Mouse (Mus musculus) midbrain, embryonic 10.5 days (tissue): ENCODE measurements around the gene Atxn7. TPM values are rescaled to one million over a fixed set of nuclear protein-coding genes. Genes with fewer than 3 reads are reported as not detected.

ENCODE experiments used
- DNase-seq: peaks from one replicate; pipeline ENCODE4 v3.0.0-alpha.2; 2017; ENCODE audit warnings: low spot score
- H3K27ac ChIP-seq: fragments of 300-500 bp; sonication (generic); replicated peaks from 2 replicates; pipeline ENCODE4 v1.5.1; 2016; ENCODE audit warnings: mild to moderate bottlenecking
- H3K27me3 ChIP-seq: fragments of 300-500 bp; sonication (generic); 2 replicates; pipeline ENCODE4 v1.6.1; 2016; ENCODE audit warnings: low read depth, mild to moderate bottlenecking; ENCODE audit not compliant: poor library complexity, severe bottlenecking
- H3K36me3 ChIP-seq: fragments of 300-500 bp; sonication (generic); 2 replicates; pipeline ENCODE4 v1.6.1; 2016; ENCODE audit warnings: mild to moderate bottlenecking, moderate library complexity
- H3K4me1 ChIP-seq: fragments of 300-500 bp; sonication (generic); 2 replicates; pipeline ENCODE4 v1.6.1; 2016
- H3K4me3 ChIP-seq: fragments of 300-500 bp; sonication (generic); 2 replicates; pipeline ENCODE4 v1.5.1; 2016; ENCODE audit warnings: mild to moderate bottlenecking, moderate library complexity
- H3K9me3 ChIP-seq: fragments of 300-500 bp; sonication (generic); replicated peaks from 2 replicates; pipeline ENCODE4 v1.6.1; 2016; ENCODE audit warnings: mild to moderate bottlenecking
- WGBS: fragments of 180-500 bp; shearing (Covaris S2); methylation state at CpG from one replicate; pipeline ENCODE4 v1.1.7; 2016; 5-methylcytosine and 5-hydroxymethylcytosine counted together
- polyA plus RNA-seq: library from polyadenylated mRNA; unstranded; fragments of >200 nt; fragmentation: Nextera tagmentation; extraction: Ambion mirVana; gene quantifications from 2 replicates; pipeline ENCODE4 v1.2.1, GENCODE M21; 2016

The Atxn7 gene
- polyA plus RNA-seq, 1 experiment from 2014 or later = 3.6 TPM

DNA sequence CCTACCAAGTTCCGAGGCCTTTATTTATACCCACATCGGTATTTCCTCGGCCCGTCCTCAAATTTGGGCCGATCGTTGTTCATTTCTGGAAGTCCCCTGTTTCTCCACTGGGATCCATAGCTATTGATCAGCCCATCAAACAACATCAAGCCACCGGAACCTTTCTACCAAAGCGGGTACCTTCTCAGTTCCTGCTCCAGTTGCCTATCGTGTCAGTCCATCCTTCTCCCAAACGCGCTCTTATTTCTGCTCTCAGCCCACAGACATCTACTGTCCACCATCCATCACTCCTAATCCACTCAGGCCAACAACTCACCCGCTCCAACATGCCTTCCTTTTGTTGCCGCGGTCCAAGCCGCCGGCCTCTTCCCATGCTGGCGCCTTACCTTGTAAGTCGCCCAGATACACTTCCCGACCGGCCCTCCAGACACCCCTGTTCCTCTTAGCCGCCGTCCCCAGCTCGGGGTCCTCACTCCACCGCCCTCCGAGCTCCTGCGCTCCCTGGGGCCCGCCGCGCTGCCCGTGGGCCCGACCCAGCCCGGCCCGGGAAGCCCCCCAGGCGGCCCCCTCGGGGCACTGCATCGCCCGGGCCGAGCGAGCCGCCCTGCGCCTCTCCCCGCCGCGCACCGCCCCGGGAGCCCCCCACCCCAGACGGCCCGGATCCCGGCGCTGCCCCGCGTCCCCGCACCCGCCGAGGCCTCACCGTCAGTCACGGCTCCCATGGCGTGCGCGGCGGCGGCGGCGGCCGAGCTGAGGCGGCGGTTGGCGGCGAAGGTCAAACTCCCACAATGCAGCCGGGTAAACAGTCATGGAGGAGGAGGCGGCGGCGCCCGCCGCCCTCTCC is 536 bp upstream of the Atxn7 start:
- H3K4me3 ChIP-seq = peak overlapping the region; percentile 92
- DNase-seq = peak; percentile 73
- peaks cover 21% of the 10 kb centered on the region for H3K4me1 ChIP-seq
- WGBS = under 1% methylated on average over 75 of the region's 75 CpGs
- H3K27ac ChIP-seq = peak overlapping the region; percentile 100
- 0 out of 2 replicates have a peak, but pooled peaks cover 3% of the 10 kb centered on the region for H3K9me3 ChIP-seq
- H3K36me3 ChIP-seq = peaks cover 18% of the 10 kb centered on the region
- no peaks in the 10 kb centered on the region for H3K27me3 ChIP-seq

- Histone ChIP-seq H3K27ac (no peak overlapping the region), H3K27me3 (no peaks in the 10 kb centered on the region), H3K4me3 (no peak overlapping the region), H3K36me3 (peaks cover 3% of the 10 kb centered on the region; the same call in 1 of the 2 replicates), H3K4me1 (peaks cover 21% of the 10 kb centered on the region), H3K9me3 (no peaks in the 10 kb centered on the region)
- no peak for DNase-seq
- WGBS = 89% methylated on average over 6 of the region's 6 CpGs
These were observed 1.2 kb downstream of the Atxn7 start for GRCm38 (mm10) chr14:13962476-13962875.

DNA sequence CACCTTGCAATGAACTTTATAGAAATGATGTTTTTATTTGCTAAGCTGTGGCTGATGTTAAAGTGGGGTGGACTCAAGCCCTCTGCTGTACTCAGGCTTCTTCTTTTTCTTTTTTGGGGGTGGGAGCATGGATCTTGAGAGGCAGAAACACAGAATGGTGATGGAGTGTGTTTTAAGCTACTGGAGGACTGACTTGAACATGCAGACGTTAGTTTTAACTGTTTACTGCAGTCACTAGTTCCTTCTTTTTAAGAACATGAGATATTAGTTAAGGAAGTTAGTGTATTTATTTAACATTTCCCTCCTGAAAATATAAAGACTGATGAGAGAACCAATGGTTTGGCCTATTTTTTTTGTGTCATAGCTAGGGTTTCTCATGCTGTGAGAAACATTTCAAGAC is 2.3 kb downstream of the Atxn7 start:
- H3K4me3 ChIP-seq = no peak overlapping the region

DNA sequence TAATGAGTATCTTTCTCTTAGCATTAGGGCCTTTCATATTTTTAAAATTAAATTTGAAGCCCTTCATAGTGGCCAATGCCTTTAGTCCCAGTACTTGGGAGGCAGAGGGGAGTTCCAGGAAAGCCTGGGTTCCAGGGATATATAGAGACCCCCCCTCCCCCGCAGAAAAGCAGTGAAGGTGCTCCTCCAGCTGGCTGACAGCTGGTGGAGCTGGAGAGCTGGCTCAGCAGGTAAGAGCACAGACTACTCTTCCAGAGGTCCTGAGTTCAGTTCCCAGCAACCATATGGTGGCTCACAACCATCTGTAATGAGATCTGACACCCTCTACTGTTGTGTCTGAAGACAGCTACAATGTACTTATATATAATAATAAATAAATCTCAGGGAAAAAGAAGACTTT is 6.4 kb downstream of the Atxn7 start:
- no peaks in the 10 kb centered on the region for H3K27me3 ChIP-seq
- no peak overlapping the region for H3K27ac ChIP-seq
- WGBS = 24% methylated on average over 1 of the region's 1 CpGs
- DNase-seq = no peak
- no peaks in the 10 kb centered on the region for H3K36me3 ChIP-seq
- 0 out of 2 replicates have a peak, but pooled peaks cover 4% of the 10 kb centered on the region for H3K4me1 ChIP-seq
- no peak overlapping the region for H3K4me3 ChIP-seq
- H3K9me3 ChIP-seq = no peaks in the 10 kb centered on the region

More for the DNA sequence above, 2.3 kb downstream of the Atxn7 start:
- H3K4me1 ChIP-seq = peaks cover 21% of the 10 kb centered on the region
- no peaks in the 10 kb centered on the region for H3K27me3 ChIP-seq
- no peaks in the 10 kb centered on the region for H3K9me3 ChIP-seq
- H3K27ac ChIP-seq = no peak overlapping the region
- H3K36me3 ChIP-seq = no peaks in the 10 kb centered on the region
- no peak for DNase-seq
- 87% methylated on average over 1 of the region's 1 CpGs for WGBS

DNA sequence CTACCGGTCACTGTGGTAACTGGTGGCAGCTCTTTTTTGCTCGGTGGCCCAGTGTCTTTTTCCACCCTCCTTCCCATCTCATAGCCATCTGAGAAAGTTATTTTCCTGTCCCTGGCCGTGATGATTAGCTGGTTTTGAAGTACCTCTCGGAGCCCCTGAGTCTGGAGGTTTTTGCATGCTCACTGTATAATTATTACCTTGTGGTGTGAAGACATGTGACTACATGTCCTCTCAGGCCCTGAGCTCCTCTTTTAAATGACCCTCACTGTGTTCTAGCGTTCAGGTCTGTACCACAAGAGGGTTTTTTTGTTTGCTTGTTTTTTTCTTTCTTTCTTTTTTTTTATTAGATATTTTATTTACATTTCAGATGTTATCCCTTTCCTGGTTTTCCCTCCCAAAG is 7.2 kb downstream of the Atxn7 start:
- WGBS = 86% methylated on average over 5 of the region's 5 CpGs
- DNase-seq = no peak
- no peaks in the 10 kb centered on the region for H3K9me3 ChIP-seq
- H3K36me3 ChIP-seq = no peaks in the 10 kb centered on the region
- no peak overlapping the region for H3K4me3 ChIP-seq
- H3K27ac ChIP-seq = no peak overlapping the region
- 0 out of 2 replicates have a peak, but pooled peaks cover 4% of the 10 kb centered on the region for H3K4me1 ChIP-seq
- H3K27me3 ChIP-seq = no peaks in the 10 kb centered on the region

- H3K27me3 ChIP-seq = no peaks in the 10 kb centered on the region
- H3K4me3 ChIP-seq = no peak overlapping the region
- H3K36me3 ChIP-seq = no peaks in the 10 kb centered on the region
- DNase-seq = no peak
- WGBS = 89% methylated on average over 3 of the region's 3 CpGs
- H3K4me1 ChIP-seq = 0 out of 2 replicates have a peak, but pooled peaks cover 4% of the 10 kb centered on the region
- no peaks in the 10 kb centered on the region for H3K9me3 ChIP-seq
- no peak overlapping the region for H3K27ac ChIP-seq
These were observed 9.3 kb downstream of the Atxn7 start for GRCm38 (mm10) chr14:13970513-13970912.

DNA sequence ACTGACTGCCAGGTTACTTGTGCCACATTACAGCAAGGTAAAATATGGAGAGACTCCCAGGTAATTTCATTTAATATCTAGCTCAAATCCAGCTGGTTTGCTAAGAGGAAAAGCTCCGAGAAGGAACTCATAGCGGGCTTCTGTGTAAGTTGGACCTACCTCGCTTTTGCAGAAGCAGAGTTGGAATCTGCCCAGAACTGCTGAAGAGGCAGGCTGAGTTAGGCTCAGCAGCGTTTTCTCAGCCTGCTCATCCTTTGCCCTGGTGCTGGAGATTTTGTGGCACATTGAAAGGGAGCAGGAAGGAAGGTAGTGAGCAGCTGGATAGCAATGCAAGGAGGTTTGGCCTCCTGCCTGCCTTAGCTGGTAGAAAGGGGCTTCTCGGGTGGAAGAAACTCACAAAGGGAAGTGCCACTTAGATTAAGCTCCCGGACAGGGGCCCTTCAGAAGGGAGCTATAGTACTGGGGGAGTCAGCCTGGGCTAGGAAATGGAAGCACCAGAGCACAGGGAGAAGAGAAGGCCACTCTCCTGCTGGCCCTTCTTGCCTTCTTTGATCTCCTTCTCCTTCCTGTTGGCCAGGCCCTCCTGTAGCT is 10.5 kb downstream of the Atxn7 start:
- no peak overlapping the region for H3K4me3 ChIP-seq
- no peaks in the 10 kb centered on the region for H3K27me3 ChIP-seq
- no peaks in the 10 kb centered on the region for H3K36me3 ChIP-seq
- no peak for DNase-seq
- H3K27ac ChIP-seq = no peak overlapping the region
- no peaks in the 10 kb centered on the region for H3K9me3 ChIP-seq
- WGBS = 55% methylated on average over 6 of the region's 6 CpGs
- H3K4me1 ChIP-seq = 0 out of 2 replicates have a peak, but pooled peaks cover 4% of the 10 kb centered on the region

- DNase-seq = no peak
- Histone ChIP-seq H3K9me3 (no peaks in the 10 kb centered on the region), H3K27me3 (no peaks in the 10 kb centered on the region), H3K36me3 (no peaks in the 10 kb centered on the region), H3K4me3 (no peak overlapping the region), H3K27ac (no peak overlapping the region), H3K4me1 (no peaks in the 10 kb centered on the region)
- WGBS = 85% methylated on average over 1 of the region's 1 CpGs
These were observed 16.3 kb downstream of the Atxn7 start for GRCm38 (mm10) chr14:13977498-13977897.

GRCm38 (mm10) chr14:13981286-13981685 is 20.0 kb downstream of the Atxn7 start:
- DNase-seq = no peak
- 42% methylated on average over 2 of the region's 2 CpGs for WGBS
- no peak overlapping the region for H3K4me3 ChIP-seq
- H3K4me1 ChIP-seq = no peaks in the 10 kb centered on the region
- no peaks in the 10 kb centered on the region for H3K27me3 ChIP-seq
- no peaks in the 10 kb centered on the region for H3K9me3 ChIP-seq
- H3K27ac ChIP-seq = no peak overlapping the region
- H3K36me3 ChIP-seq = no peaks in the 10 kb centered on the region

DNA sequence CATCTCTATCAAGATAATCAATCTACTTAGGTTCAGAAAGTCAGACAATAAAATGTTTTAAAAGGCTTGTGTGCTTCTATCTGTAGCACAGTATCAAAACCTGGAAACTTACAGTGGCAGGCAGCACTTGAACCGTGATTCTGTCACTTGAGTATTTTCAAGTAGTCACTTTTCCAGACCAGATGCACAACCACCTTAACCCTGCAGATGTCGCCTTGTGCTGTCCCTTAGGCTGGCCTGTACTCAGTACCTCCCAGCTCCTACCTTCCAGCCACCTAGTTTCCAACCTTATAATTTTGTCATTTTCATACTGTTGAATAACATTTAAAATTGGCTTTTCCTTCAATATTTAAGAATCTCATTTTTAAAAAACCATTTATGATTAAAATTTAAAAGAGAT is 20.9 kb downstream of the Atxn7 start:
- no peaks in the 10 kb centered on the region for H3K36me3 ChIP-seq
- H3K9me3 ChIP-seq = no peaks in the 10 kb centered on the region
- no peaks in the 10 kb centered on the region for H3K4me1 ChIP-seq
- no peaks in the 10 kb centered on the region for H3K27me3 ChIP-seq
- H3K27ac ChIP-seq = no peak overlapping the region
- no peak for DNase-seq
- no peak overlapping the region for H3K4me3 ChIP-seq
- WGBS = 53% methylated on average over 2 of the region's 2 CpGs

DNA sequence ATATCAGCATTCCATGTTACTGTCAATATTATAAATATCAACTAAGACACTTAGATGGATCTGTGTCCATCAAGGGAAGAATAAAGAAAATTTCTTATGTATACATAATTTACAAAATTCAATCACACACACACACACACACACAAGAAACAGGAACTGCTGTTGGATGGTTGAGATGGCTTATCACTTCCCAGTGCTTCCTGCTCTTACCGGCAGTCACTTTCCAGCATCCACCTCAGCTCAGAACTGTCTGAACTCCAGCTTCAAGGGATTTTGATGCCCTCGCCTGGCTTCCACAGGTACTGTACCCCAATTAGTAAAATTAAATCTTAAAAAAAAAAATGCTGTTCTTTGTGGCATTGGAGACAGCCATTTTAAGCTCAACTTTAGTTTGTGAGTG is 27.2 kb downstream of the Atxn7 start:
- Histone ChIP-seq H3K4me1 (no peaks in the 10 kb centered on the region), H3K36me3 (no peaks in the 10 kb centered on the region), H3K4me3 (no peak overlapping the region), H3K27me3 (no peaks in the 10 kb centered on the region), H3K27ac (no peak overlapping the region), H3K9me3 (no peaks in the 10 kb centered on the region)
- WGBS = 80% methylated on average over 2 of the region's 2 CpGs
- DNase-seq = no peak

GRCm38 (mm10) chr14:13990741-13991140 is 29.5 kb downstream of the Atxn7 start:
- 87% methylated on average over 3 of the region's 3 CpGs for WGBS
- DNase-seq = no peak
- no peak overlapping the region for H3K27ac ChIP-seq

More at GRCm38 (mm10) chr14:13990741-13991140, 29.5 kb downstream of the Atxn7 start:
- no peak overlapping the region for H3K4me3 ChIP-seq
- H3K36me3 ChIP-seq = no peaks in the 10 kb centered on the region
- H3K27me3 ChIP-seq = no peaks in the 10 kb centered on the region
- no peaks in the 10 kb centered on the region for H3K9me3 ChIP-seq
- no peaks in the 10 kb centered on the region for H3K4me1 ChIP-seq
